Mouse (Mus musculus): ENCODE measurements around the gene Eif2b3.

The Eif2b3 gene

DNA sequence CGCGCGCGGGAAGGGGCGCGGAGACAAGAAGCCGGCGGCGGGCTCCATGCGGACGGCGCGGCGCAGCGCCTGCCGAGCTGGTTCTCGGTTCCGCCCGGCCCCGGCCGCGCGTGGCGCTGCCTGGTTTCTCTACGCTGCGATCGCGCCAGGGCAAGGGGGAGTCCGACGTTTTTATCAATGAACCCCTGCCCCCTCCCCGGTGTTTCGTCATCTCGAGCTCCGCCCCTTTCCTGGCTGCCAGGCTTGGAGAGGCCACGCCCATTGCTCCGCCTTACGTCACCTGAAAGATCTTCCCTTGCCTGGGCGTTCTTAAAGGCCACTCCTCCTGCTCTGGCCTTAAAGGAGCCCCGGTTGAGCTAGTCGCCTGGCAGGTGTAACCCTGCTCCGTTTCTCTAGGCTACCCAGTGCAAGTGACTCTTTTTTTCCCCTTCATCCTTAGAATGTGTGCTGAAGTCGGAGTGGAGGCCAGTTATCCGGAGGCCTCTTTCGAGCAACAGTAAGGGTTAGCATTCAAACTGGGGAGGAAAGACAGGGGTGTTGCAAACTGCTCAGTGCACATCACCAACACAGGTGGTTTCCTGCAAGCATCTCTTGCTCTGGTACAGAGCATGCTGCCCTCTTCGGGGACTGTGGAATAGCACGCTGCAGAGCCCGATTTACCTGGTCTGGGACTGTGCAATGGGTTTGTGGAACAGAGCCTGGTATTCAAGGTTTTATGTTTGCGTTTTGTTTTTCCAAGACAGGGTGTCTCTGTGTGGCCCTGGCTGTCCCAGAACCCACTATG, 114.8 kb downstream of the Eif2b3 start, which contains the start of gene Plk3:
Plk3 (minus strand) TSS at position 147 of the 784 bp plus-strand sequence.
- in situ Hi-C loops (cut with MboI; ENCODE audit: unreplicated experiment in 2 of 2) = loop anchor here (10.0 to 25.0 kb wide), 3 partner anchors 422 to 997 kb away; partner anchors contain the start of genes Ccdc163 (in 1 of the 2), Mmachc (in 1 of the 2) and Tesk2 (in 1 of the 2)

DNA sequence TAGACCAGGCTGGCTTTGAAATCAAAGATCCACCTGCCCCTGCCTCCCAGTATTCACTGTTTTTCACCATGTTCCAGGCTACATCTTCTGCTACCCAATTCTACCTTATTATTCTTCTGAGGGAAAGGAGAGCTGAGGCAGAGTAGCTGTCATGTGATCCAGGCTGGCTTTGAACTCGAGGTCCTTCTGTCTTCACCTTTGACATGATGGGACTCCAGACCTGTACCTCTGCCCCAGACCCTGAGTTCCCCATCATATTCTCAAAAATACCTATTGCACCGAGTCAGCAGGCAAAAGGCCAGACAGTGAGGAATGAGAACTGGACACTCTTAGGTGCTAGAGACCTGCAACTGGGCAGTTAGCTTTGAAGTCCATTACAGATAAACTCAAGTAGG, 115.4 kb downstream of the Eif2b3 start:
- in situ Hi-C loops (cut with MboI; ENCODE audit: unreplicated experiment in 2 of 2) = loop anchor here (10.0 to 25.0 kb wide), 3 partner anchors 422 to 997 kb away; partner anchors contain the start of genes Ccdc163 (in 1 of the 2), Mmachc (in 1 of the 2) and Tesk2 (in 1 of the 2)

DNA sequence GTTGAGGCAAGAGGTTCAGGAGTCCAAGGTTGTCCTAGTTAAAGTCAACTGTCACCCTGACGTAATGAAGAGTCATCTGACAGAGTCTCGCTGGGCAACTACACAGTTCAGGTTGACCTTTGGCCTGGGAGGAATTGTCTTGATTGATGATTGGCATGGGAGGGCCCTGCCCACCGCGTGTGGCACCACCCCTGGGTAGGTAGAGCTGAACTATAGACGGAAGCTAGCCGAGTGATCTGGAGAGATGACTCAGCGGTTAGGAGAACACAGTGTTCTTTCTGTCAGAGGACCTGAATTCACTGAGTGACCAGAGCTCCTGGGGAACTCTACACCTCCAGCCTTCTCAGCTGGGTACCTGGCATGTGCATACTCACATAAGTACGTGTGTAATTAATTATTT, 116.8 kb downstream of the Eif2b3 start:
- in situ Hi-C loops (cut with MboI; ENCODE audit: unreplicated experiment in 2 of 2) = loop anchor here (5.0 to 25.0 kb wide), 4 partner anchors 144 to 999 kb away; partner anchors contain the start of genes Ccdc163 (in 1 of the 2), Mmachc (in 1 of the 2), Tesk2 (in 1 of the 2) and Urod (in 1 of the 2)
